Comparison of ENCODE assay signal across 15 mouse cellular contexts in the genomic region with DNA sequence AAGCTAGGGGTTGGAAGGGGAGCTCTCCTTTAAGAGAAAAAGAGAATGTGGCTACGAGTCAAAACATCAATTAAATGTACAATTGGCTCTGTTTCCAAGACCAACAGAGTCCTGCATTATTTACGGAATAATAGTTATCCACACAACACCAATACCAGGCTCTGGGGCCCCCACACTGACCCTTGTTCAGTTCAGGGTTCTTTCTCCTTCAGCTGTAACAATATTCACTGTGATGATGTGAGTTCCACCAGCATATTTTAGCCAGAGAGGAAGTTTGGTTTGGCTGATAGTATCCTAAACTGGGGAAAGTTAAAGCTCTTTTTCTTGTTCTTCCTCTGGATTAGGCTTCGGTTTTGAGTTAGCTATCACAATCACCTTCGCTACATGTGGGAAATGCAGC.
A peak's percentile ranks its signal among the peaks of the same experiment; 100 is the strongest.
DNase-seq lines count a peak whose midpoint lies in the region; ATAC-seq and TF ChIP-seq lines count a peak whose summit lies in the region.
"Had no signal": no experiment of that assay in that cellular context is flagged by ENCODE, and none has a peak within 500 bp of the region (broad histone marks: within the 10 kb centered on the region; RNA-seq: fewer than 3 reads in every experiment).

No protein-coding gene starts in this region.

- peaks cover 27% of the 10 kb centered on the region for H3K4me1 ChIP-seq in forebrain, embryonic 16.5 days (replicated peaks; ENCODE audit: control insufficient read depth, insufficient read depth, low read length)
- H3K4me1 ChIP-seq in forebrain, embryonic 12.5 days: peaks cover 13% of the 10 kb centered on the region
- H3K4me1 ChIP-seq in heart, embryonic 14.5 days (ENCODE audit: control insufficient read depth in 2 of 2, insufficient read depth in 2 of 2, low read length in 2 of 2): peaks cover 27 to 35% of the 10 kb centered on the region in 2 experiments
- H3K4me1 ChIP-seq in lung, embryonic 14.5 days (ENCODE audit: insufficient read depth): peaks cover 22% of the 10 kb centered on the region
- H3K4me1 ChIP-seq in neural tube, embryonic 15.5 days: peaks cover 12% of the 10 kb centered on the region
- H3K4me1 ChIP-seq: megakaryocyte, embryonic 14.5 days; midbrain, embryonic 15.5 days had no signal

- no peak for DNase-seq in heart, postnatal 25 days (ENCODE audit: low spot score)
- DNase-seq in lung, embryonic 14.5 days: no peak
- no peak for DNase-seq in lung, postnatal 14 days
- DNase-seq: adrenal gland, postnatal 10 days; thymus, postnatal 4 days had no signal

- intact Hi-C loops in heart, postnatal 25 days (cut with DNase I): loop anchor here (5.0 kb wide), 1 partner anchor 42 kb away; no protein-coding TSS in a partner anchor

- ATAC-seq in forebrain, embryonic 16.5 days: peak; percentile 28; the same call in 1 of the 2 replicates
- no peak for ATAC-seq in forebrain, embryonic 12.5 days (ENCODE audit: low FRiP score)
- ATAC-seq in heart, embryonic 14.5 days (ENCODE audit: insufficient number of reproducible peaks, insufficient read depth, low FRiP score, low read depth): no peak
- ATAC-seq in lung, embryonic 14.5 days (ENCODE audit: insufficient read depth): no peak
- no peak for ATAC-seq in neural tube, embryonic 15.5 days (ENCODE audit: low FRiP score)

- H3K36me3 ChIP-seq in forebrain, embryonic 16.5 days (ENCODE audit: control insufficient read depth, insufficient read depth): no peaks in the 10 kb centered on the region
- no peaks in the 10 kb centered on the region for H3K36me3 ChIP-seq in forebrain, embryonic 12.5 days (replicated peaks)
- H3K36me3 ChIP-seq in heart, embryonic 14.5 days (ENCODE audit: control insufficient read depth, insufficient read depth, low read length): no peaks in the 10 kb centered on the region
- H3K36me3 ChIP-seq in lung, embryonic 14.5 days (ENCODE audit: insufficient read depth): no peaks in the 10 kb centered on the region
- no peaks in the 10 kb centered on the region for H3K36me3 ChIP-seq in neural tube, embryonic 15.5 days
- H3K36me3 ChIP-seq: embryonic facial prominence, embryonic 12.5 days; forebrain, embryonic 10.5 days; limb, embryonic 13.5 days; liver, embryonic 15.5 days; midbrain, embryonic 15.5 days had no signal

- no peak overlapping the region for H3K4me3 ChIP-seq in forebrain, embryonic 16.5 days (replicated peaks; ENCODE audit: low read length)
- H3K4me3 ChIP-seq in forebrain, embryonic 12.5 days (replicated peaks): no peak overlapping the region
- H3K4me3 ChIP-seq in heart, embryonic 14.5 days (ENCODE audit: control insufficient read depth in 1 of 2, insufficient read depth in 1 of 2, low read depth in 1 of 2, low read length in 2 of 2): no peak overlapping the region
- H3K4me3 ChIP-seq in lung, embryonic 14.5 days (ENCODE audit: low read depth, low read length): no peak overlapping the region
- H3K4me3 ChIP-seq in neural tube, embryonic 15.5 days (replicated peaks): no peak overlapping the region
- H3K4me3 ChIP-seq: embryonic facial prominence, embryonic 12.5 days; forebrain, embryonic 10.5 days; limb, embryonic 13.5 days; liver, embryonic 15.5 days; megakaryocyte, embryonic 14.5 days; midbrain, embryonic 15.5 days had no signal

- H3K9ac ChIP-seq in forebrain, embryonic 16.5 days (replicated peaks; ENCODE audit: low read depth, low read length): no peak overlapping the region
- H3K9ac ChIP-seq in forebrain, embryonic 12.5 days: no peak overlapping the region
- H3K9ac ChIP-seq in heart, embryonic 14.5 days (ENCODE audit: low read length): no peak overlapping the region
- no peak overlapping the region for H3K9ac ChIP-seq in lung, embryonic 14.5 days
- no peak overlapping the region for H3K9ac ChIP-seq in neural tube, embryonic 15.5 days (replicated peaks)
- H3K9ac ChIP-seq: embryonic facial prominence, embryonic 12.5 days; limb, embryonic 13.5 days; liver, embryonic 15.5 days; midbrain, embryonic 15.5 days had no signal

- no peak for TF ChIP-seq CTCF in lung, embryonic 14.5 days (IDR thresholded peaks at IDR 0.05; ENCODE audit: low read depth)

- H3K9me3 ChIP-seq in forebrain, embryonic 16.5 days (ENCODE audit: control insufficient read depth, low read length): no peaks in the 10 kb centered on the region
- H3K9me3 ChIP-seq in forebrain, embryonic 12.5 days: no peaks in the 10 kb centered on the region
- H3K9me3 ChIP-seq in heart, embryonic 14.5 days (ENCODE audit: control insufficient read depth, low read length): no peaks in the 10 kb centered on the region
- H3K9me3 ChIP-seq in lung, embryonic 14.5 days (ENCODE audit: low read depth, low read length): no peaks in the 10 kb centered on the region
- no peaks in the 10 kb centered on the region for H3K9me3 ChIP-seq in neural tube, embryonic 15.5 days (replicated peaks)
- H3K9me3 ChIP-seq: embryonic facial prominence, embryonic 12.5 days; forebrain, embryonic 10.5 days; limb, embryonic 13.5 days; liver, embryonic 15.5 days; midbrain, embryonic 15.5 days had no signal

- 41% methylated on average over 4 of the region's 4 CpGs for WGBS in forebrain, embryonic 16.5 days
- 54% methylated on average over 4 of the region's 4 CpGs for WGBS in forebrain, embryonic 12.5 days
- 60% methylated on average over 4 of the region's 4 CpGs for WGBS in heart, embryonic 14.5 days
- 68% methylated on average over 4 of the region's 4 CpGs for WGBS in lung, embryonic 14.5 days
- 39% methylated on average over 4 of the region's 4 CpGs for WGBS in neural tube, embryonic 15.5 days

- H3K4me2 ChIP-seq in forebrain, embryonic 16.5 days (ENCODE audit: low read length): no peak overlapping the region
- H3K4me2 ChIP-seq in forebrain, embryonic 12.5 days: no peak overlapping the region
- no peak overlapping the region for H3K4me2 ChIP-seq in heart, embryonic 14.5 days (ENCODE audit: low read length)
- H3K4me2 ChIP-seq in lung, embryonic 14.5 days: no peak overlapping the region
- no peak overlapping the region for H3K4me2 ChIP-seq in neural tube, embryonic 15.5 days
- H3K4me2 ChIP-seq: embryonic facial prominence, embryonic 12.5 days; liver, embryonic 15.5 days; midbrain, embryonic 15.5 days had no signal

- peaks cover 10% of the 10 kb centered on the region; the same call in 1 of the 2 replicates for H3K27me3 ChIP-seq in forebrain, embryonic 16.5 days (replicated peaks; ENCODE audit: control insufficient read depth, insufficient read depth, low read length)
- H3K27me3 ChIP-seq in forebrain, embryonic 12.5 days: 0 out of 2 replicates have a peak, but pooled peaks cover 3% of the 10 kb centered on the region
- no peaks in the 10 kb centered on the region for H3K27me3 ChIP-seq in heart, embryonic 14.5 days (ENCODE audit: control insufficient read depth, insufficient read depth, low read length)
- no peaks in the 10 kb centered on the region for H3K27me3 ChIP-seq in lung, embryonic 14.5 days (ENCODE audit: insufficient read depth, low read length)
- no peaks in the 10 kb centered on the region for H3K27me3 ChIP-seq in neural tube, embryonic 15.5 days (replicated peaks)
- H3K27me3 ChIP-seq: embryonic facial prominence, embryonic 12.5 days; limb, embryonic 13.5 days; midbrain, embryonic 15.5 days had no signal

- H3K27ac ChIP-seq in forebrain, embryonic 16.5 days (ENCODE audit: low read length): no peak overlapping the region
- H3K27ac ChIP-seq in forebrain, embryonic 12.5 days: no peak overlapping the region
- H3K27ac ChIP-seq in heart, embryonic 14.5 days (replicated peaks in 1 of 2; ENCODE audit: control insufficient read depth in 1 of 2, insufficient read depth in 1 of 2, low read depth in 2 of 2, low read length in 2 of 2): peak overlapping the region; percentile 70 to 75
- peak overlapping the region; percentile 2; the same call in 1 of the 2 replicates for H3K27ac ChIP-seq in lung, embryonic 14.5 days (ENCODE audit: low read depth)
- no peak overlapping the region for H3K27ac ChIP-seq in neural tube, embryonic 15.5 days (replicated peaks)
- H3K27ac ChIP-seq: embryonic facial prominence, embryonic 12.5 days; forebrain, embryonic 10.5 days; limb, embryonic 13.5 days; liver, embryonic 15.5 days; midbrain, embryonic 15.5 days had no signal

Comparison
In these comparisons a context has a peak if more than half of its experiments do, and no peak if none do; other contexts are left out.
1. H3K27ac ChIP-seq: peak in heart, embryonic 14.5 days (2 of 2) and lung, embryonic 14.5 days (single experiment); none in forebrain, embryonic 16.5 days (single experiment), forebrain, embryonic 12.5 days (single experiment) and neural tube, embryonic 15.5 days (single experiment).